ENCODE assay signal across 7 mouse cellular contexts in the genomic region with DNA sequence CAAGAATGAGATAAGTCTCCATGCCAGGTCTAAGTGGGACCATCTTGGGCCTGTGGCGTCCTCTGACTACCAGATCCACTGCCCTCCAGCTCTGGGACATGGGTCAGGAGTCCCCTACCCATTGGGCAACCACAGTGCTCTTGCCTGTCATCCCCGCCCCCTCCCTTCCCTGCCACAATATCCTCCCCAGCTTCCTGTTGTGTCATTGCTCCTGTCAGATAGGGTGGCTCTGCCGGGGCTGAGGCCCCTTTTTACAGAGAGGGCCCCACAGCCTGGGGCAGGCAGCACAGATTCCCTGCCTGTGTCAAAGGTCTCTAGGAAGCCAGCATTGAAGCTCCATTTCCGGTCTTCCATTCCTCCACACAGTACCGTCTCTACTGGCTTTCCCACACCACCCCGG.
DNase-seq lines count a peak whose midpoint lies in the region; ATAC-seq and TF ChIP-seq lines count a peak whose summit lies in the region.

No protein-coding gene starts in this region.

- H3K4me2 ChIP-seq in embryonic facial prominence, embryonic 13.5 days = peak overlapping the region; percentile 86
- peak overlapping the region; percentile 88 for H3K4me2 ChIP-seq in intestine, postnatal 0 days (replicated peaks; ENCODE audit: low read depth)
- H3K4me2 ChIP-seq in midbrain, embryonic 12.5 days (replicated peaks) = peak overlapping the region; percentile 71

- H3K4me1 ChIP-seq in MEL (ENCODE audit: control insufficient read depth in 1 of 2, insufficient read depth in 2 of 2, low read length in 2 of 2) = peaks cover 43 to 66% of the 10 kb centered on the region in 2 experiments
- H3K4me1 ChIP-seq in embryonic facial prominence, embryonic 13.5 days = peaks cover 81% of the 10 kb centered on the region
- H3K4me1 ChIP-seq in intestine, postnatal 0 days (replicated peaks; ENCODE audit: control insufficient read depth, insufficient read depth, low read length) = peaks cover 35% of the 10 kb centered on the region
- peaks cover 71% of the 10 kb centered on the region for H3K4me1 ChIP-seq in midbrain, embryonic 12.5 days

- peak overlapping the region; percentile 76 for H3K9ac ChIP-seq in MEL (ENCODE audit: control insufficient read depth, low read depth, low read length, poor library complexity, severe bottlenecking)
- H3K9ac ChIP-seq in embryonic facial prominence, embryonic 13.5 days = 0 out of 2 replicates have a peak overlapping the region, but pooled peaks have one; percentile 38
- peak overlapping the region; percentile 45; the same call in 1 of the 2 replicates for H3K9ac ChIP-seq in intestine, postnatal 0 days (ENCODE audit: low read depth, low read length)
- peak overlapping the region; percentile 92 for H3K9ac ChIP-seq in midbrain, embryonic 12.5 days (replicated peaks)

- TF ChIP-seq POLR2A in MEL (IDR thresholded peaks at IDR 0.05; ENCODE audit: control insufficient read depth in 1 of 2, insufficient read depth in 1 of 2, low read depth in 1 of 2, low read length in 2 of 2, poor library complexity in 1 of 2) = peak in 1 of 2 experiments; percentile 70; a peak in 2 of 4 replicates

- peak overlapping the region; percentile 67 to 77 for H3K4me3 ChIP-seq in MEL (ENCODE audit: control insufficient read depth in 1 of 2, insufficient read depth in 1 of 2, low read depth in 2 of 2, low read length in 2 of 2)
- peak overlapping the region; percentile 69 for H3K4me3 ChIP-seq in embryonic facial prominence, embryonic 13.5 days
- H3K4me3 ChIP-seq in intestine, postnatal 0 days (ENCODE audit: low read depth, low read length) = peak overlapping the region; percentile 49; the same call in 1 of the 2 replicates
- peak overlapping the region; percentile 66 for H3K4me3 ChIP-seq in midbrain, embryonic 12.5 days

- TF ChIP-seq CTCF in MEL (IDR thresholded peaks at IDR 0.05 in 2 of 3, conservative IDR thresholded peaks at IDR 0.05 in 1 of 3; ENCODE audit: control insufficient read depth in 1 of 3, insufficient read depth in 1 of 3, low read depth in 2 of 3, low read length in 3 of 3, poor library complexity in 1 of 3, severe bottlenecking in 1 of 3) = no peak
- no peak for TF ChIP-seq CTCF in intestine, postnatal 0 days (IDR thresholded peaks at IDR 0.05; ENCODE audit: low read depth)

- H3K79me2 ChIP-seq in MEL (ENCODE audit: control insufficient read depth, insufficient read depth, low read length, poor library complexity) = peaks cover 50% of the 10 kb centered on the region

- ATAC-seq in embryonic facial prominence, embryonic 13.5 days (ENCODE audit: insufficient number of reproducible peaks, insufficient read depth, low FRiP score, low TSS enrichment, low read depth) = no peak
- peak; percentile 88 for ATAC-seq in intestine, postnatal 0 days
- no peak for ATAC-seq in midbrain, embryonic 12.5 days (ENCODE audit: low FRiP score, low read depth)

- WGBS in embryonic facial prominence, embryonic 13.5 days = 34% methylated on average over 6 of the region's 6 CpGs
- 18% methylated on average over 6 of the region's 6 CpGs for WGBS in intestine, postnatal 0 days
- 46% methylated on average over 6 of the region's 6 CpGs for WGBS in midbrain, embryonic 12.5 days

- H3K27me3 ChIP-seq in MEL (ENCODE audit: control insufficient read depth in 1 of 2, insufficient read depth in 2 of 2, low read length in 2 of 2) = no peaks in the 10 kb centered on the region
- H3K27me3 ChIP-seq in embryonic facial prominence, embryonic 13.5 days = no peaks in the 10 kb centered on the region
- H3K27me3 ChIP-seq in intestine, postnatal 0 days (replicated peaks; ENCODE audit: control insufficient read depth, insufficient read depth, low read length) = no peaks in the 10 kb centered on the region
- H3K27me3 ChIP-seq in midbrain, embryonic 12.5 days = no peaks in the 10 kb centered on the region

- no peaks in the 10 kb centered on the region for H3K9me3 ChIP-seq in MEL (replicated peaks; ENCODE audit: insufficient read depth, low read length)
- H3K9me3 ChIP-seq in embryonic facial prominence, embryonic 13.5 days = no peaks in the 10 kb centered on the region
- H3K9me3 ChIP-seq in intestine, postnatal 0 days (ENCODE audit: control insufficient read depth) = no peaks in the 10 kb centered on the region
- no peaks in the 10 kb centered on the region for H3K9me3 ChIP-seq in midbrain, embryonic 12.5 days

- TF ChIP-seq RAD21 in MEL (IDR thresholded peaks at IDR 0.05; ENCODE audit: low read depth, low read length) = no peak

- H3K27ac ChIP-seq in MEL (ENCODE audit: control insufficient read depth, low read depth, low read length) = peak overlapping the region; percentile 83
- H3K27ac ChIP-seq in embryonic facial prominence, embryonic 13.5 days = peak overlapping the region; percentile 96
- peak overlapping the region; percentile 95 for H3K27ac ChIP-seq in intestine, postnatal 0 days (ENCODE audit: low read depth, low read length)
- peak overlapping the region; percentile 31; the same call in 1 of the 2 replicates for H3K27ac ChIP-seq in midbrain, embryonic 12.5 days (replicated peaks)

- DNase-seq in MEL (ENCODE audit: low read depth, low spot score) = peak; percentile 91
- peak; percentile 71 for DNase-seq in yolk sac, embryonic 10.5 days (ENCODE audit: low spot score)
- no peak for DNase-seq in layer of hippocampus, adult 9-11 months
- DNase-seq in frontal cortex, postnatal 10 days (ENCODE audit: low spot score in 2 of 2) = no peak

- peak; percentile 85 to 95 for TF ChIP-seq EP300 in MEL (IDR thresholded peaks at IDR 0.05; ENCODE audit: low read depth in 1 of 2, low read length in 2 of 2)

- peaks cover 0 to 59% of the 10 kb centered on the region in 2 experiments; a peak in 2 of 4 replicates for H3K36me3 ChIP-seq in MEL (ENCODE audit: control insufficient read depth in 1 of 2, insufficient read depth in 2 of 2, low read length in 2 of 2)
- H3K36me3 ChIP-seq in embryonic facial prominence, embryonic 13.5 days = 0 out of 2 replicates have a peak, but pooled peaks cover 5% of the 10 kb centered on the region
- H3K36me3 ChIP-seq in intestine, postnatal 0 days (ENCODE audit: control insufficient read depth, insufficient read depth) = no peaks in the 10 kb centered on the region; the same call in 1 of the 2 replicates
- H3K36me3 ChIP-seq in midbrain, embryonic 12.5 days = 0 out of 2 replicates have a peak, but pooled peaks cover 4% of the 10 kb centered on the region

TF ChIP-seq in MEL, 35 proteins besides CTCF, POLR2A, EP300 and RAD21:
- TF ChIP-seq MXI1 (IDR thresholded peaks at IDR 0.05; ENCODE audit: low read depth, low read length) = peak; percentile 49; the same call in 1 of the 2 replicates
- peak; percentile 71; the same call in 1 of the 2 replicates for TF ChIP-seq GATA1 (IDR thresholded peaks at IDR 0.05; ENCODE audit: low read depth, low read length)
- TF ChIP-seq ZMIZ1 (IDR thresholded peaks at IDR 0.05; ENCODE audit: low read depth, low read length) = peak; percentile 72; the same call in 1 of the 2 replicates
- TF ChIP-seq USF1 (IDR thresholded peaks at IDR 0.05; ENCODE audit: low read depth, low read length) = no peak
- TF ChIP-seq TBP (IDR thresholded peaks at IDR 0.05; ENCODE audit: low read depth, low read length) = peak; percentile 48; the same call in 1 of the 2 replicates
- 0 out of 2 replicates have a peak, but pooled peaks have one; percentile 39 for TF ChIP-seq MYB (IDR thresholded peaks at IDR 0.05; ENCODE audit: low read depth, low read length)
- no peak for TF ChIP-seq MAFK (IDR thresholded peaks at IDR 0.05; ENCODE audit: borderline replicate concordance, low read depth, low read length)
- peak; percentile 76 for TF ChIP-seq HCFC1 (IDR thresholded peaks at IDR 0.05; ENCODE audit: low read depth, low read length)
- TF ChIP-seq JUND (IDR thresholded peaks at IDR 0.05; ENCODE audit: low read depth, low read length) = no peak
- peak; percentile 43; the same call in 1 of the 2 replicates for TF ChIP-seq POLR2AphosphoS2 (IDR thresholded peaks at IDR 0.05; ENCODE audit: low read length)
- 0 out of 2 replicates have a peak, but pooled peaks have one; percentile 2 for TF ChIP-seq ZC3H11A (IDR thresholded peaks at IDR 0.05; ENCODE audit: low read depth, low read length)
- TF ChIP-seq SMC3 (IDR thresholded peaks at IDR 0.05; ENCODE audit: low read depth, low read length) = peak; percentile 26; the same call in 1 of the 2 replicates
- no peak for TF ChIP-seq GABPA (IDR thresholded peaks at IDR 0.05; ENCODE audit: low read depth, low read length)
- no peak for TF ChIP-seq ZKSCAN1 (IDR thresholded peaks at IDR 0.05; ENCODE audit: low read depth, low read length)
- TF ChIP-seq TAL1 (IDR thresholded peaks at IDR 0.05; ENCODE audit: low read length) = peak; percentile 53
- peak; percentile 66 for TF ChIP-seq NELFE (IDR thresholded peaks at IDR 0.05; ENCODE audit: low read depth, low read length)
- TF ChIP-seq CHD2 (IDR thresholded peaks at IDR 0.05; ENCODE audit: low read length) = peak; percentile 55
- 0 out of 2 replicates have a peak, but pooled peaks have one; percentile 22 for TF ChIP-seq MEF2A (IDR thresholded peaks at IDR 0.05; ENCODE audit: extremely low read depth, insufficient replicate concordance, low read depth, low read length, poor library complexity, severe bottlenecking)
- TF ChIP-seq POLR2AphosphoS5 (IDR thresholded peaks at IDR 0.05; ENCODE audit: borderline replicate concordance, low read depth, low read length) = no peak
- TF ChIP-seq MYC (IDR thresholded peaks at IDR 0.05; ENCODE audit: low read depth, low read length) = no peak
- peak; percentile 77 for TF ChIP-seq ELF1 (IDR thresholded peaks at IDR 0.05; ENCODE audit: low read depth, low read length)
- TF ChIP-seq MAZ (IDR thresholded peaks at IDR 0.05; ENCODE audit: low read depth, low read length) = peak; percentile 95
- no peak for TF ChIP-seq CHD1 (IDR thresholded peaks at IDR 0.05; ENCODE audit: low read depth, low read length)
- TF ChIP-seq ETS1 (IDR thresholded peaks at IDR 0.05; ENCODE audit: low read depth, low read length) = peak; percentile 90
- no peak for TF ChIP-seq USF2 (IDR thresholded peaks at IDR 0.05; ENCODE audit: borderline replicate concordance in 1 of 2, insufficient read depth in 1 of 2, low read depth in 1 of 2, low read length in 2 of 2)
- TF ChIP-seq SIN3A (IDR thresholded peaks at IDR 0.05; ENCODE audit: low read length) = peak; percentile 95
- TF ChIP-seq MAX (IDR thresholded peaks at IDR 0.05; ENCODE audit: low read length) = 0 out of 2 replicates have a peak, but pooled peaks have one; percentile 4
- TF ChIP-seq TCF12 (IDR thresholded peaks at IDR 0.05; ENCODE audit: low read depth, low read length) = peak; percentile 92
- peak; percentile 97 for TF ChIP-seq RCOR1 (IDR thresholded peaks at IDR 0.05; ENCODE audit: low read depth, low read length)
- TF ChIP-seq BHLHE40 (IDR thresholded peaks at IDR 0.05; ENCODE audit: borderline replicate concordance, low read depth, low read length) = 0 out of 2 replicates have a peak, but pooled peaks have one; percentile 48
TF ChIP-seq in MEL: peak in this region for 21.

Comparison
In these comparisons a context has a peak if more than half of its experiments do, and no peak if none do; other contexts are left out.
1. DNase-seq: peak in MEL (single experiment) and yolk sac, embryonic 10.5 days (single experiment); none in layer of hippocampus, adult 9-11 months (single experiment) and frontal cortex, postnatal 10 days (0 of 2).
2. H3K27ac ChIP-seq: peak in every context shown above with its lines; median percentile 96 in embryonic facial prominence, embryonic 13.5 days; 95 in intestine, postnatal 0 days; 83 in MEL; 31 in midbrain, embryonic 12.5 days.
3. H3K9ac ChIP-seq: peak in every context shown above with its lines; median percentile 92 in midbrain, embryonic 12.5 days; 76 in MEL; 45 in intestine, postnatal 0 days; 38 in embryonic facial prominence, embryonic 13.5 days.
4. Peak in every context shown above with its lines, with median percentiles within 50 percentile points of each other: H3K4me3 ChIP-seq and H3K4me2 ChIP-seq.